Mouse (Mus musculus): ENCODE measurements around the gene Abcb9.

DNA sequence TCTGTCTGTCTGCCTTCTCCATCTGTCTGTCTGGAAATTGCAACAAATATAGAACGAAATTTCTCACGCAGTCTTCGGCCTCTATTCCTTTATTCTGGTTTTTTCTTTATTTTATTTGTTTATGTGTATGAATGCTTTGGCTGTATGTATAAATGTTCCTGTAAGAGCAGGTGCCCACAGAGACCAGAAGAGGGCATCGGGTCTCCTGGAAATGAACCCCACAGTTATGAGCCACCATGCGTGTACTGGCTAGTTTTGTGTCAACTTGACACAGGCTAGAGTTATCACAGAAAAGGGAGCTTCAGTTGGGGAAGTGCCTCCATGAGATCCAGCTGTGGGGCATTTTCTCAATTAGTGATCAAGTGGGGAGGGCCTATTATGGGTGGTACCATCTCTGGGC lies 51.6 kb downstream of the Abcb9 start:
- TF ChIP-seq POLR2A (IDR thresholded peaks at IDR 0.05; ENCODE audit: borderline replicate concordance, control insufficient read depth, low read depth, low read length) (no peak), CTCF (IDR thresholded peaks at IDR 0.05; ENCODE audit: control insufficient read depth, insufficient read depth, low read length) (no peak)
